ENCODE assay signal across 9 mouse cellular contexts in genomic region chr8:126309015-126309414, GRCm38 (mm10). TPM values are rescaled to one million over a fixed set of nuclear protein-coding genes. Genes with fewer than 3 reads are reported as not detected.
A peak's percentile ranks its signal among the peaks of the same experiment; 100 is the strongest.
DNase-seq lines count a peak whose midpoint lies in the region; ATAC-seq and TF ChIP-seq lines count a peak whose summit lies in the region.
"Had no signal": no experiment of that assay in that cellular context is flagged by ENCODE, and none has a peak within 500 bp of the region (broad histone marks: within the 10 kb centered on the region; RNA-seq: fewer than 3 reads in every experiment).

No protein-coding gene starts in this region.

- 29% methylated on average over 1 of the region's 1 CpGs for WGBS in forebrain, postnatal 0 days
- 38% methylated on average over 1 of the region's 1 CpGs for WGBS in forebrain, embryonic 13.5 days
- 36% methylated on average over 1 of the region's 1 CpGs for WGBS in midbrain, postnatal 0 days
- 43% methylated on average over 1 of the region's 1 CpGs for WGBS in midbrain, embryonic 10.5 days

- no peak overlapping the region for H3K4me2 ChIP-seq in forebrain, postnatal 0 days (ENCODE audit: low read depth)
- no peak overlapping the region for H3K4me2 ChIP-seq in forebrain, embryonic 13.5 days
- no peak overlapping the region for H3K4me2 ChIP-seq in midbrain, postnatal 0 days (ENCODE audit: low read depth, low read length, poor library complexity, severe bottlenecking)

- H3K27ac ChIP-seq in forebrain, postnatal 0 days (ENCODE audit: low read depth, low read length) = no peak overlapping the region
- H3K27ac ChIP-seq in forebrain, embryonic 13.5 days = no peak overlapping the region
- H3K27ac ChIP-seq in midbrain, postnatal 0 days (ENCODE audit: low read depth, low read length) = no peak overlapping the region
- no peak overlapping the region for H3K27ac ChIP-seq in midbrain, embryonic 10.5 days (replicated peaks)
- H3K27ac ChIP-seq: layer of hippocampus, adult 2 months had no signal

- peak; percentile 61 for ATAC-seq in forebrain, postnatal 0 days
- no peak for ATAC-seq in forebrain, embryonic 13.5 days
- peak; percentile 49; the same call in 1 of the 2 replicates for ATAC-seq in midbrain, postnatal 0 days (ENCODE audit: low FRiP score)

- peak; percentile 74 for DNase-seq in forebrain, postnatal 0 days
- DNase-seq in midbrain, postnatal 0 days (ENCODE audit: low spot score) = peak; percentile 92
- DNase-seq in midbrain, embryonic 10.5 days (ENCODE audit: low spot score) = no peak
- DNase-seq in heart, postnatal 4 days = peak; percentile 83
- peak; percentile 43 for DNase-seq in lung, postnatal 36 days
- DNase-seq in spleen, adult 18-20 months = no peak
- no peak for DNase-seq in T-cell, adult 2 months (ENCODE audit: low spot score)

- H3K27me3 ChIP-seq in forebrain, postnatal 0 days (ENCODE audit: insufficient read depth, low read length) = no peaks in the 10 kb centered on the region
- no peaks in the 10 kb centered on the region for H3K27me3 ChIP-seq in forebrain, embryonic 13.5 days
- no peaks in the 10 kb centered on the region for H3K27me3 ChIP-seq in midbrain, postnatal 0 days (ENCODE audit: insufficient read depth, low read length)
- no peaks in the 10 kb centered on the region for H3K27me3 ChIP-seq in midbrain, embryonic 10.5 days (ENCODE audit: low read depth, poor library complexity, severe bottlenecking)

- TF ChIP-seq CTCF in forebrain, postnatal 0 days (IDR thresholded peaks at IDR 0.05; ENCODE audit: low read depth) = no peak
- no peak for TF ChIP-seq CTCF in midbrain, postnatal 0 days (IDR thresholded peaks at IDR 0.05)

- no peak overlapping the region for H3K9ac ChIP-seq in forebrain, postnatal 0 days
- H3K9ac ChIP-seq in forebrain, embryonic 13.5 days = no peak overlapping the region
- H3K9ac ChIP-seq in midbrain, postnatal 0 days (replicated peaks; ENCODE audit: low read length, poor library complexity, severe bottlenecking) = no peak overlapping the region

- no peaks in the 10 kb centered on the region for H3K9me3 ChIP-seq in forebrain, postnatal 0 days (ENCODE audit: low read length)
- H3K9me3 ChIP-seq in forebrain, embryonic 13.5 days (replicated peaks) = no peaks in the 10 kb centered on the region
- H3K9me3 ChIP-seq in midbrain, postnatal 0 days (ENCODE audit: low read length) = no peaks in the 10 kb centered on the region
- no peaks in the 10 kb centered on the region for H3K9me3 ChIP-seq in midbrain, embryonic 10.5 days (replicated peaks)

- no peaks in the 10 kb centered on the region for H3K36me3 ChIP-seq in forebrain, postnatal 0 days (ENCODE audit: insufficient read depth)
- H3K36me3 ChIP-seq in forebrain, embryonic 13.5 days (ENCODE audit: poor library complexity, severe bottlenecking) = no peaks in the 10 kb centered on the region
- H3K36me3 ChIP-seq in midbrain, postnatal 0 days (ENCODE audit: insufficient read depth, low read length) = no peaks in the 10 kb centered on the region
- H3K36me3 ChIP-seq in midbrain, embryonic 10.5 days = no peaks in the 10 kb centered on the region

- no peaks in the 10 kb centered on the region for H3K4me1 ChIP-seq in forebrain, postnatal 0 days (ENCODE audit: insufficient read depth)
- H3K4me1 ChIP-seq in forebrain, embryonic 13.5 days = peaks cover 4% of the 10 kb centered on the region; the same call in 1 of the 2 replicates
- no peaks in the 10 kb centered on the region for H3K4me1 ChIP-seq in midbrain, postnatal 0 days (ENCODE audit: insufficient read depth, low read length)
- 0 out of 2 replicates have a peak, but pooled peaks cover 2% of the 10 kb centered on the region for H3K4me1 ChIP-seq in midbrain, embryonic 10.5 days

- no peak overlapping the region for H3K4me3 ChIP-seq in forebrain, postnatal 0 days (ENCODE audit: low read depth, low read length)
- H3K4me3 ChIP-seq in forebrain, embryonic 13.5 days = no peak overlapping the region
- H3K4me3 ChIP-seq in midbrain, postnatal 0 days (ENCODE audit: low read depth, low read length) = no peak overlapping the region
- H3K4me3 ChIP-seq in midbrain, embryonic 10.5 days = no peak overlapping the region
- H3K4me3 ChIP-seq: layer of hippocampus, adult 2 months had no signal

RNA-seq across cellular contexts. Expression of gene Slc35f3, which starts 10.7 kb away (rescaled TPM):
- total RNA-seq in forebrain, postnatal 0 days (2014; rRNA removed) = 1.5 and 2.1 TPM in 2 replicates
- 1.4 and 3.1 TPM in 2 replicates for polyA plus RNA-seq in forebrain, postnatal 0 days (2015; fragmentation: Nextera tagmentation; extraction: Ambion mirVana)
- 0.18 and 0.26 TPM in 2 replicates for polyA plus RNA-seq in forebrain, embryonic 13.5 days (2015; fragmentation: Nextera tagmentation; extraction: Ambion mirVana)
- total RNA-seq in midbrain, postnatal 0 days (2014; rRNA removed) = 2.1 and 3.7 TPM in 2 replicates
- 3.9 and 4.6 TPM in 2 replicates for polyA plus RNA-seq in midbrain, postnatal 0 days (2015; fragmentation: Nextera tagmentation; extraction: Ambion mirVana)
- polyA plus RNA-seq in midbrain, embryonic 10.5 days (2016; fragmentation: Nextera tagmentation; extraction: Ambion mirVana) = 0.11 and 0.15 TPM in 2 replicates
- total RNA-seq in heart, postnatal 4 days (2021) = not detected

Comparison
In these comparisons a context has a peak if more than half of its experiments do, and no peak if none do; other contexts are left out.
1. DNase-seq: peak in forebrain, postnatal 0 days (single experiment), midbrain, postnatal 0 days (single experiment), heart, postnatal 4 days (single experiment) and lung, postnatal 36 days (single experiment); none in midbrain, embryonic 10.5 days (single experiment), spleen, adult 18-20 months (0 of 2) and T-cell, adult 2 months (single experiment).